Mouse (Mus musculus): ENCODE data around the gene Wnt2. TPM values are rescaled to one million over a fixed set of nuclear protein-coding genes. Genes with fewer than 3 reads are reported as not detected.

The Wnt2 gene
- not detected in 2 replicates for total RNA-seq (2017)

DNA sequence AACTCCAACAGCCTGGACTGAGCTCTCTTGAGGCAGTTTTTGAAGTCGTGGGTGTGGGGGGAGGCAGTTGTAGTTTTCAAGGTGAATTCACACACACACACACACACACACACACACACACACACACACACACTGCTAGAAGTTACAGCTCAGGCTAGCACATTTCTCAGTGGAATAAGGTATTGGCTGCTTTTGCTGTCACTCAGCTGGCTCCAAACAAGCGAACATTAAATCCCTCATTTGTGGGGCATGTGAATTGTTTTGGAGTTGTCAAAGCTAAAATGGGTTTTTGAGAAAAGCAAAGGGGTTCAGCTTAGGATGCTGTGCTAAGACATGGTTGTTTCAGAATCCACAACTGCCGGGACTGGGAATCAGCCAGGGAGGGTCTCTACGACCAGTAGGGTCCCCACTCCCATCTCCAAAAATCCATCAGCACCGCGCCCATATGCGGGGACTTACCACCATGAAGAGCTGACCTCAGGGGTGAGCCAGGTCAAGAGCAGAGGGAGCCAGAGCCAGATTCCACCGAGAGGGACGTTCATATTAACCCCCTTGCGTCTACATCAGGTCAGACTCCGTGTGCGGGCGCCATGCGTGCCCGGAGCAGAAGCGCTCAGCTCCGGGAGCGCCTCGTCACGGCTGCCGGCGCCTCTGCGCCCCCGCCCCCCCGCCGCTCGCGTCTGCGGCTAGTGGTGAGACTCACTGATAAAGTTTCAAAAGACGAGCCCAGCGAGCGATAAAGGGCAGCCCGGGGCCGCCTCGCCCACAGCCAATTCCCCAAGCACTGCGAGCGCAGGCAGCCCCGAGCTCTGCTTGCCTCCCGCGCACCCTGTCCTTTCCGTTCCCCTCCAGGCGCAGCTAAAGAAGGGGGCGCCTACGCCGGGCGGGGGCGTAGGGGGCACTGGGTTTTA is at the start of gene Wnt2:
TSS of gene Wnt2 (minus strand) at position 840 of the 911 bp plus-strand sequence.
- ATAC-seq (replicated peaks in 1 of 2; ENCODE audit: insufficient read depth in 1 of 2, low FRiP score in 2 of 2, low TSS enrichment in 1 of 2, low read depth in 1 of 2, poor library complexity in 2 of 2, severe bottlenecking in 2 of 2) = peak; percentile 62 to 63

DNA sequence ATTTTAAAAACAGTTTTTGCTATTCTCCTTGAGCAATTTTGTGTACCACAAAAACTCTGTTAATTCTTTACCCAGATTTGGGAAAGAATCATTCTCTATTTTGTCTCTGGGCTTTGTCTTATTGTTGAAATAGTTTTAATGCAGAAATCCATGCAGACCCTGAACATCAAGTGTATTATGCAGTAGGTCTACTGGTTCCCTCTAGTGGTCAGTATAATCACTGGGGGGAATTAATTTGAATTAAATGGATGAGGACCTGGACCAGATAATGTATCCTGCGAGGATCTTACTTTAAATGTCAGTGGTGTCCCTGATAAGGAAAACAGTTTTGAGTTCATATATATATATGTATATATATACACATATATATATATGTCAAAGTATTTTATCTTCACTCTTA is 48.2 kb upstream of the Wnt2 start:
- ATAC-seq (replicated peaks in 1 of 2; ENCODE audit: insufficient read depth in 1 of 2, low FRiP score in 2 of 2, low TSS enrichment in 1 of 2, low read depth in 1 of 2, poor library complexity in 2 of 2, severe bottlenecking in 2 of 2) = peak; percentile 53 to 67; a peak in 3 of 4 replicates

DNA sequence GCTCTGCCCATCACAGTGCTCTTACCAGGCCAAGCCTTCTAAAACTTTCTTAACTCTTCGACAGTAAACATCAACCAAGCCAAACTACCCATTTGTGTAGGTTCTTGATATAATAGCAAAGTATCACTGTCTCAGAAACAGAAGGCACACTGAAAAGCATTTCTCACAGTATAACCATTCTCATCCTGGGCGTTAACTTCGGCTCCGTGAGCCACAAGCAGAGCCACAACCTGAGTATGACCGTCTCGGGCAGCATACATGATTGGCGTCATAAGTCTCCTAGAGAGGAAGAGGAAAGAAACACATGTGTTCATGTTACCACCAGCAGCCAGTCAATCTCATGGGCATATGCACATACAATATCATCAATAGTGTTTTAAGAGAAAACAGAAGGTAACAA is 46.6 kb upstream of the Wnt2 start:
- ATAC-seq (replicated peaks in 1 of 2; ENCODE audit: insufficient read depth in 1 of 2, low FRiP score in 2 of 2, low TSS enrichment in 1 of 2, low read depth in 1 of 2, poor library complexity in 2 of 2, severe bottlenecking in 2 of 2) = no peak

DNA sequence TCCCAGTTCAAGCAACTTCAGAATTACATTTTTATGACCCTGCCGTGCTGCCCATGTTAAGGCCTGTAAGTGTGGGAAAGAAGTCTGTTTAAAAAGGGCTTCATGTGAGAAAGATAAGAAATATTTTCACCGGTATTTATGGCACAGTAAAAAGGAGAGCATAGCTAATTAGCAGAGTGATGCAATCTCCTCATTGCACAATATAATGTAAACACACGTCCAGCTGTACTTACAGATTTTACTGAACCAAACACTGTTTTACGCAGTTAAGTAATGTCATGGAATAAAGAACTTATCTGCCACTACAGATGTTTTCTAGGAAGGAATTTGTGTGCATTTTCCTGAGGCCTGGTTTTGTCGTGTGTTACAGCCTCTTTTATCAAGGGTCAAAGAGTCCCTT is 46.2 kb upstream of the Wnt2 start:
- no peak for ATAC-seq (replicated peaks in 1 of 2; ENCODE audit: insufficient read depth in 1 of 2, low FRiP score in 2 of 2, low TSS enrichment in 1 of 2, low read depth in 1 of 2, poor library complexity in 2 of 2, severe bottlenecking in 2 of 2)

DNA sequence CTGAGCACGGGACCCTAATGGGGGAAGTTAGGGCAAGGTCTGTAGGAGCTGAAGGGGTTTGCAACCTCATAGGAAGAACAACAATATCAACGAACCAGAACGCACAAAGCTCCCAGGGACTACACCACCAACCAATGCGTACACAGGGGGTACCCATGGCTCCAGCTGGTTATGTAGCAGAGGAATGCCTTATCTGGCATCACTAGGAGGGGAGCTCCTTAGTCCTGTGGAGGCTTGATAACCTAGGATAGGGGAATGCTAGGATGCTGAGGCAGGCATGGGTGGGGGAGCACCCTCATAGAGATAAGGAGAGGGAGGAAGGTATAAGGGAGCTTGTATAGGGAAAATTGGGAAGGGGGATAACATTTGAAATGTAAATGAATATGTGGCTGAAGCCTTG is 27.5 kb upstream of the Wnt2 start:
- ATAC-seq (replicated peaks in 1 of 2; ENCODE audit: insufficient read depth in 1 of 2, low FRiP score in 2 of 2, low TSS enrichment in 1 of 2, low read depth in 1 of 2, poor library complexity in 2 of 2, severe bottlenecking in 2 of 2) = no peak

DNA sequence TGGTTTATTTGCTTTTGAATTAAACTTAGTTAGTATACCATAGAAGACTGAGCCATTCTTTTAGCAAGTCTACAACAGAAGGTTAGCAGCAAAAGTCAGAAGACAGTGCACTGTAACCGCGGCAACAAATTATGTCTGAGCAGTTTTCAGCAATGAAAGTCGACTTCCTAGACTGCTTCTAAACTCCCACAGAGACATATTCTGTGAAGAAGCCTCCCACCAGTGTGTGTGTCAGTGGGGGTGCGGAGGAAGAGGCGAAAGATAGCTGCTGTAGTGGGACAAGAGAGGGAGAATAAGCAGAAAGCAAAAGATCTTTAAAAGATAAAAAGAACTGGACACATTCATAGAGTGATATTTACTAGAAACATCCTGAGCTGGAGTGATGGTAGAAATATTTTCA is 21.3 kb upstream of the Wnt2 start:
- no peak for ATAC-seq (replicated peaks in 1 of 2; ENCODE audit: insufficient read depth in 1 of 2, low FRiP score in 2 of 2, low TSS enrichment in 1 of 2, low read depth in 1 of 2, poor library complexity in 2 of 2, severe bottlenecking in 2 of 2)

DNA sequence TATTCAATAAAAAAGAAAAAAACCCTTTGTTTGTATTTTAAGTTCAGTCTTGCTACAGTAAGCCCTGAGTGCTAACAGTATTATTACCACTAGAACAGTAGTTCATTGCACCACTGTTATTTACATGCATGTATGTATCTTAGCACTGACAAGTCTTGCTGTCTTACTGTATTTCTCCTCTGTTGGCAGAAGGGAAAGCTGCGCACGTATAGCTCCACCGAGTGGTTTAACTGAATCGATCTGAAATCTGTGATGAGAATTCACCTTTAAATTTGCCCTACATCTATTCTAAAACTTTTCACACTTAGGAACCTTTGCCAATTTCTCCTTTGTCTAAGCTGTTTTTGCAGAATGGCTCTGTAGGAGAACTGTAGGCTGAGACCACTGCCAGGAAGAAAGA is 13.9 kb upstream of the Wnt2 start:
- ATAC-seq (replicated peaks in 1 of 2; ENCODE audit: insufficient read depth in 1 of 2, low FRiP score in 2 of 2, low TSS enrichment in 1 of 2, low read depth in 1 of 2, poor library complexity in 2 of 2, severe bottlenecking in 2 of 2) = no peak

DNA sequence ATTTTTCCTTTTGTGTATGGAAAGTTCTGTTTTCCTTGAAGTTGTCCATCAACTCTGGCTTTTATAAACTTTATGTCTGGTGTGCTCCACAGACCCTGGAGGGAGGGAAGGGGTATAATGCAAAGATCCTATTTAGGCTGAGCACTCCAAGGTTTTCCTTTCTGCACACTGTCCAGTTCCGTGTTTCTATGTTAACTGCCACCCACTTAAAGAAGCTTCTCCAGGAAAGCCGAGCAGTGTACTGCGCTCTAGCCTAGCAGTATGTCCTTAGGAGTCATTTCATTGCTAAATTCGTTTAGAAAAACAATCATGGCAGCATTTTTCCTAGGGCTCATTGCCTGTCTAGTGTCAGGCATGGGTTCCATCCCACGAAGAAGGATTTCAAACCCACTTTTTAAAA is 12.8 kb upstream of the Wnt2 start:
- ATAC-seq (replicated peaks in 1 of 2; ENCODE audit: insufficient read depth in 1 of 2, low FRiP score in 2 of 2, low TSS enrichment in 1 of 2, low read depth in 1 of 2, poor library complexity in 2 of 2, severe bottlenecking in 2 of 2) = no peak

DNA sequence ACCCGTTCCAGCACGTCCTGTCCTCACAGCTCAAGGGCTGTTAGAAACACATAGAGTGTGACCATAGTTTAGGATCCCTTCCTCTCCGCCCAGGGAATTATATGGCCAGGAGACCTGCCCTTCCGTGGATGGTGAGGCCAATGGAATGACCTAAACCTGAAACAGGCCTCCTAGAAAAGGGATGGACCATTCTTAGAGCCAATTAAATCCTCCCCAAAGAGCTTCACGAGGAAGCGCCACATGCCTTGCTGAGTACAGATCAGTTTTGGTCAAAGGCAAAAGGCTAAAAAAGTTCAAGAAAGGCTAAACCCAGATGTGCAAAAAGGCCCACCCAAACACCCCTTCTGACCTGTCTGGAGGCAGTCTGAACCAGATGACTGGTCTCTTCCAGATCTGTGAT is 1.9 kb upstream of the Wnt2 start:
- no peak for ATAC-seq (replicated peaks in 1 of 2; ENCODE audit: insufficient read depth in 1 of 2, low FRiP score in 2 of 2, low TSS enrichment in 1 of 2, low read depth in 1 of 2, poor library complexity in 2 of 2, severe bottlenecking in 2 of 2)

DNA sequence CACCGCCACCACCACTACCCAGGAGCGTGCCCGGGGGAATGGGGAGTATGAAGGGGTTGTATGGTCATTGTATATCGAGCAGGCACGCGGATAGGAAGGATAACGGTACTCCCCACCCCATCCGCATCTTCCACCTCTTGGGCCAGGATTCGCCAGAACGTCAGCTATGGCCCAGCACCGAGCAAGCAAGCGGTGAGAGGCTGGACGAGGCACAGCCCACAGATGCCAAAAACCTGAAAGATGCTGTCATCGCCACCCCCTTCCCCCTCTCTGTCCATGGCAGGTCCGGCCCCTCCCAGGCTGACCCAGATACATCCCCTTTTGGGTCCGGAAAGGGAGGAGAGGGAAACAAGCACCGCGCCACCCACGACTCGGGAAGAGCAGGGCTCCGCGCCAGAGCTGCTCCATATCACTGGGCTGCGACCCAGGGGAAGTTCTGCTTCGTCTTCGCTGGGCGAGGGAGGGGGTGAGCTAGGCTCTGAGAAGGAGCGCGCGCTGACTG is 1.2 kb upstream of the Wnt2 start:
- ATAC-seq (replicated peaks in 1 of 2; ENCODE audit: insufficient read depth in 1 of 2, low FRiP score in 2 of 2, low TSS enrichment in 1 of 2, low read depth in 1 of 2, poor library complexity in 2 of 2, severe bottlenecking in 2 of 2) = peak; percentile 59 to 63

DNA sequence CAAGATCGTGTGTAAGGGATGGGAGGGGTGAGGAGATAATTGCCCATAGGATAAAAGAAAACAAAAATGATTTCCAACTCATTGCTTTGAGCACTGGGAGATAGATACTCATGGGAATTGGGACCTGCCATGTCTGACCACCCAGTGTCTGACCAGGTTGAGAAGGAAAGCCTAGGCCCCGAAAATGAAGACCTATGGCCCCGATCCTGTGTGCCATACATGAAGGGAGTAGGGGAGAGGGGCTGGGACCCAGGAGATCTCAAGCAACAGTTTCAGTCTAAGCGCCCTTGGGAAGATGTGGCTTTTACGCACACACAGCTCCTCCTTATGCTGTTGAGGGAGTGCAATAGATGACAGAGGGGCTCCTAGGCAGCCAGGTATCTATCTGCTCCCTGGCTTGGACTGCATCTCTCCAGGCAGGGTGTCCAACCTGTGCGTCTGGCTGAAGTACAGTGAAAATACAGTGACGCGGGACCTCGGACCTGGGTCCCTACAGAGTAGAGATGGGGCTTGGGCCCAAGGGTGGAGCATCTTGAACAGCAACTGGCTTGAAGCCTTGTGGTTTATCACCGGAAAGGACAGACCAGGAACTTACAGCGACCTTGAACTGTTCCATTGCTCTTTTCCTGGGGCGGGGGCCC is 603 bp upstream of the Wnt2 start:
- ATAC-seq (replicated peaks in 1 of 2; ENCODE audit: insufficient read depth in 1 of 2, low FRiP score in 2 of 2, low TSS enrichment in 1 of 2, low read depth in 1 of 2, poor library complexity in 2 of 2, severe bottlenecking in 2 of 2) = no peak

DNA sequence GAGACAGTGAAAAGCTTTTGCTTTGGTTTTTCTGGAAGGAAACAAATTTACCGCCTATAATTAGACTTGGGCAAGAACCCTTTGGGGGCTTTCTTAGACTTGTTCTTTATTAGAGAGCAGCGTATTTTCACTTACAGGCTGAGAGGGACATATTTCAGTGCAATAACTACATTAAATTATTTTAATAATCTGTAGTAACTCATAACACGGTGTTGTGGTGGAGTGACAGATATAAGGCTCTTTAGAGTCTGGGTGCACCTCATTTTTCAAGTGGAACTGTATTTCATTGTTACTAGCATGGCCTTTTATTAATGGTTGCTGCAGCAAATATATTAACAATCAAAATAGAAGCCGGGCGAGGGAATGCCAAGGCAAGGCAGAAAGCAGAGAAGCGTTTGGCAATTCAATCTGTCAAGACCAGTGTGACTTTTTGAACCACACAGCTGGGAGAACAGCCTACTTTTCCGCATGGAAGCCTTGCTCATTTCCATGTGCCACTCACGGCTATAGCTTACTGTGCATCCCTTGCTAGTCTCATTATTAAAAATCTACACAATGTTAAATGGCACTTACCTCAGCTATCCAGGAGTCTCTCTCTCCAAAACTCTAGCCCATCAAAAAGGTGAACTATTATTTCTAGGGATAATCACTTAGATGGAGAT is 6.1 kb downstream of the Wnt2 start:
- no peak for ATAC-seq (replicated peaks in 1 of 2; ENCODE audit: insufficient read depth in 1 of 2, low FRiP score in 2 of 2, low TSS enrichment in 1 of 2, low read depth in 1 of 2, poor library complexity in 2 of 2, severe bottlenecking in 2 of 2)

DNA sequence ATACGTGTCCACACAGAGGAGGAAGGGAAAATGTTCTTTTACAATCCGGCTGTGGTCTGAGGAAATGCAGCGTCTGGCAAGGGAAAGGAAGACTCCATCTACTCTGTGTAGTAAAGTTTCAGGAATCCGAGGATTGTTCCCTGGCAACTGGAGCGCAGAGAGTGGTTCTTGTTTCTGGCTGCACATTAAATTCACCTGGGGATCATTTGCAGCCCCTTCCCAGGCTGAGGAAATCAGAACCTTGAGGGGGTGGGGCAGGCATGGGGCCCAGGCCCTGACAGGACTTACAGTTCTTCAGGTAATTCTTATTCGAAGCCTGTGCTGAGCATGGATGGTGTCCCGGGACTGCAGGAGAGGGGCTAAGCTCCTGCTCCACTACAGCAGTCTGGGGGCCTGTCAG is 17.0 kb downstream of the Wnt2 start:
- no peak for ATAC-seq (replicated peaks in 1 of 2; ENCODE audit: insufficient read depth in 1 of 2, low FRiP score in 2 of 2, low TSS enrichment in 1 of 2, low read depth in 1 of 2, poor library complexity in 2 of 2, severe bottlenecking in 2 of 2)

DNA sequence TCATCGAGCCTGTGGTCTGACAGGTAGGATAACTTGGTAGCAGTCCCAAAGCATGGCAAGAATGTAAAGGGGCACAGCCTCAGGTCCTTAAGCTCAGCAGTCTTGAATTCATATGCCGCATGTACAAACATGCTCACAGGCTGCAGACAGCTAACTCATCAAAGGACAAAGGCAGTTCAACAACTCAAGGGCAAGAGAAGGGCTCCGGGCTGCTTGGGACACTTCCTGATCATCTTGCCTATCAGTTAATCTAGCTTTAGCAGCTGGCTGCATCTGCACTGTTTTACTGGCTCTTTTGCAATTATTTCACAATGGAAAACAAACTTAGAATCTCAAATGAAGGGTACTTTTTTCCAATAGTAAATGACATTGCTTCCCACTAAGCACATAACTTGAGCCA is 23.0 kb downstream of the Wnt2 start:
- no peak for ATAC-seq (replicated peaks in 1 of 2; ENCODE audit: insufficient read depth in 1 of 2, low FRiP score in 2 of 2, low TSS enrichment in 1 of 2, low read depth in 1 of 2, poor library complexity in 2 of 2, severe bottlenecking in 2 of 2)

DNA sequence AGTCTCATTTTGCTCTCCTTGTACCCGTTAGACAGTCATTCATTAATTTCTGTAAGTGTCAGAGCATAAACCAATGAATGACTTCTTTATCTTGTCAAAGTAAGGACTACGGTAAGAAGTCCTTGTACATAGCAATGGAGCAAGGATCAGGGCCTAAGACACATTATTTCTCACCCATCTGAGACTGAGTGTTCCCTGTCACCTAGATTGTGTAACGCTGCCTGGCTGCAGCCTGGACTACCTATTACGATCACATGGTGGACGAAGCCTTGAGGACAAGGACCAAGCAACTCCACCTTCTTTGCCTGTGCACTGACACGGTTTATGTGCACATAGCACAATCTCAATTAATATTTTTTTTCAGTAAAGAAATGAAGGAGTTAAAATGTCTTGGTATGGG is 28.3 kb downstream of the Wnt2 start:
- no peak for ATAC-seq (replicated peaks in 1 of 2; ENCODE audit: insufficient read depth in 1 of 2, low FRiP score in 2 of 2, low TSS enrichment in 1 of 2, low read depth in 1 of 2, poor library complexity in 2 of 2, severe bottlenecking in 2 of 2)

DNA sequence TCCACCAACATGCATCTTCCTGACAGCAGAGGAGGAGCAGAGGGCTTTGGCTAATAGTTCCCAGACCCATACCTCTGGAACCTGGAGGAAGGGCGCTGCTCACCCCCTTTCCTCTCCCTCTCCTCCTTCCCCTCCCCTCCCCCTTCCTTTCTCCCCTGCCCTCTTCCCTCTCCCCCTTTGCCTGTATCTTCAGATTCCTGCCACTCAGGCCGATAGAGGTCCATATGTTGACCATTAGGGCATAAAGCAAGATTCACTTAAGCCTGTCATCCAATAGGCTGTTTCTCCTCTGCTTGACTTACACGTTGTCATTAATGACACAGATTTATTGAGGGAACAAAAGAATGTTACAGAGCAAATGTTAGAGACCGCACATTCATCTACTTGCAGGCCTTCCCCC is 31.9 kb downstream of the Wnt2 start:
- ATAC-seq (replicated peaks in 1 of 2; ENCODE audit: insufficient read depth in 1 of 2, low FRiP score in 2 of 2, low TSS enrichment in 1 of 2, low read depth in 1 of 2, poor library complexity in 2 of 2, severe bottlenecking in 2 of 2) = no peak

DNA sequence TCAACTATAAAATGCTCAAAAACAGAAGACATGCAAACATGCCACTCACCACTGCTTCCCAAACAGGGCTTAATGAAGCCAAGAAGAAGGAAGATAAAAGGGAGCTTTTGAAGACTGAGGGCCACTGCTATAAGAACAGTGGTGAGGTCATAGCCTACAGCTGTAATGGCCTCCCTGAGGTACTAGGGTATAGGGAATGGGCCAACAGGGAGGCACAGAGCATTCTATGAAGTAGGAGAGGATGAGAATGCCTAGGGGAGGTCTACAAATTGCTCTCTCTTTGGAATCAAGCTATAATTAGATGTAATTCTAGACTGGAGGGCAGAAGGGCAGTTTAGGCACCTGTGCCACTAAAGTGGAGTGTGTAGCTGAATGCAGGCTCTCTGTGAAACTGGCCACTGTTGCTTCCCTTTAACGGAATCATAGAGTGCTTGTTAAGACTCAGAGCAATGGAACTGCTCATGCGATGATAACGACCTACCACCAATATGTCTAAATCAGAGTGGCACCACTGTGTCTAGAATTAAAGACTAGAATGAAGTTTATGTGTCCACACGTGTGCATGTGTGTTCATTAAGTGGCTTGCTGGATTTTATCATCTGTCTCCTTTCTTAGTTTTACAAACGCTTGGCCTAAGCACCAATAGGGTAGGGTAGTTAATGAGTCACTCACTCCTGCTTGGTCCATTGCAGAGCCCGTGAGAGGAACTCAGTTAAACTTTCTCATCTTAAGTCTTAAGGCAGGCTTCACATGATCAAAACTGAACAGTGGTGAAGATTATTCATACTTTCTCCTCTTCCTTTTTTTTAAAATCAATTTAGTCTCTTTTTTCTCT is 35.2 kb downstream of the Wnt2 start:
- ATAC-seq (replicated peaks in 1 of 2; ENCODE audit: insufficient read depth in 1 of 2, low FRiP score in 2 of 2, low TSS enrichment in 1 of 2, low read depth in 1 of 2, poor library complexity in 2 of 2, severe bottlenecking in 2 of 2) = no peak
